Mouse (Mus musculus) CH12.LX (cell line): ENCODE measurements around the gene Gm20661. TPM values are rescaled to one million over a fixed set of nuclear protein-coding genes. Genes with fewer than 3 reads are reported as not detected.
A peak's percentile ranks its signal among the peaks of the same experiment; 100 is the strongest.

Experiments used
- DNase-seq: peaks from one replicate; pipeline ENCODE4 v3.0.0-alpha.2; 2013; ENCODE audit errors: extremely low read depth
- H3K27ac ChIP-seq: 2 replicates; pipeline ENCODE4 v1.5.1; 2012; ENCODE audit warnings: low read depth, mild to moderate bottlenecking, control low read depth, moderate library complexity; ENCODE audit not compliant: insufficient read depth
- H3K27me3 ChIP-seq: replicated peaks from 2 replicates; pipeline ENCODE3; 2012; ENCODE audit warnings: inconsistent platforms
- H3K36me3 ChIP-seq, 2 experiments: replicated peaks in 1 of 2; 2 replicates each; pipeline versions ENCODE3 to v1.6.1; 2012; ENCODE audit warnings: inconsistent platforms in 1 of 2, low read length in 1 of 2, mild to moderate bottlenecking in 1 of 2, mixed read lengths in 1 of 2, moderate library complexity in 1 of 2; ENCODE audit not compliant: control insufficient read depth in 1 of 2, insufficient read depth in 1 of 2
- H3K4me1 ChIP-seq, 2 experiments: 2 replicates each; pipeline ENCODE4 v1.6.1; 2012; ENCODE audit warnings: inconsistent platforms in 1 of 2, moderate library complexity in 1 of 2; ENCODE audit not compliant: insufficient read depth in 2 of 2, control insufficient read depth in 1 of 2
- H3K4me2 ChIP-seq: 2 replicates; pipeline ENCODE4 v1.6.1; 2012; ENCODE audit warnings: low read depth, mild to moderate bottlenecking, control low read depth; ENCODE audit not compliant: poor library complexity, insufficient read depth, severe bottlenecking
- H3K4me3 ChIP-seq, 3 experiments: fragments of 150-350 bp in 1 of 3; sonication (generic) in 1 of 3; replicated peaks in 1 of 3; 2 replicates each; pipeline versions ENCODE3 to v1.5.1; 2011 to 2012; ENCODE audit warnings: low read depth in 2 of 3, low read length in 2 of 3, mild to moderate bottlenecking in 2 of 3, moderate library complexity in 2 of 3, control low read depth in 1 of 3, improper control_type of control experiment in 1 of 3, inconsistent platforms in 1 of 3, mixed read lengths in 1 of 3; ENCODE audit not compliant: poor library complexity in 1 of 3
- H3K79me2 ChIP-seq: replicated peaks from 2 replicates; pipeline ENCODE4 v1.6.1; 2012; ENCODE audit warnings: mild to moderate bottlenecking, moderate library complexity; ENCODE audit not compliant: control insufficient read depth, poor library complexity, insufficient read depth, severe bottlenecking; ENCODE audit errors: extremely low read depth
- H3K9ac ChIP-seq: 2 replicates; pipeline ENCODE4 v1.6.1; 2012; ENCODE audit warnings: low read depth, mild to moderate bottlenecking, control low read depth, moderate library complexity; ENCODE audit not compliant: insufficient read depth
- H3K9me3 ChIP-seq: replicated peaks from 2 replicates; pipeline ENCODE3; 2012; ENCODE audit warnings: low read length, inconsistent platforms, mixed read lengths
- BHLHE40 ChIP-seq: IDR thresholded peaks from 2 replicates; pipeline ENCODE4 v1.6.1; 2011; ENCODE audit warnings: mild to moderate bottlenecking, low read depth, low read length, improper control_type of control experiment
- CHD1 ChIP-seq: IDR thresholded peaks from 2 replicates; pipeline ENCODE4 v1.6.1; 2012; ENCODE audit warnings: low read depth, low read length, improper control_type of control experiment, inconsistent platforms
- CHD2 ChIP-seq: IDR thresholded peaks from 2 replicates; pipeline ENCODE4 v1.6.1; 2011; ENCODE audit warnings: low read length, improper control_type of control experiment
- CTCF ChIP-seq, 2 experiments: IDR thresholded peaks in 1 of 2; conservative IDR thresholded peaks in 1 of 2; 2 replicates each; pipeline ENCODE4 v1.5.1; 2011 to 2012; ENCODE audit warnings: low read depth in 2 of 2, low read length in 2 of 2, improper control_type of control experiment in 1 of 2, inconsistent platforms in 1 of 2, mild to moderate bottlenecking in 1 of 2, moderate library complexity in 1 of 2
- ELF1 ChIP-seq: IDR thresholded peaks from 2 replicates; pipeline ENCODE4 v1.6.1; 2014; ENCODE audit warnings: low read depth, mild to moderate bottlenecking, inconsistent platforms, low read length, improper control_type of control experiment
- EP300 ChIP-seq: IDR thresholded peaks from 2 replicates; pipeline ENCODE4 v1.6.1; 2011; ENCODE audit warnings: low read length, improper control_type of control experiment
- ETS1 ChIP-seq: conservative IDR thresholded peaks from 2 replicates; pipeline ENCODE4 v1.6.1; 2012; ENCODE audit warnings: low read depth, mild to moderate bottlenecking, inconsistent platforms, low read length, improper control_type of control experiment, moderate library complexity
- GABPA ChIP-seq: IDR thresholded peaks from 2 replicates; pipeline ENCODE4 v1.6.1; 2012; ENCODE audit warnings: low read depth, low read length, improper control_type of control experiment, inconsistent platforms; ENCODE audit not compliant: insufficient replicate concordance
- IRF4 ChIP-seq: IDR thresholded peaks from 2 replicates; pipeline ENCODE4 v1.6.1; 2014; ENCODE audit warnings: low read depth, mild to moderate bottlenecking, inconsistent platforms, low read length, improper control_type of control experiment
- JUND ChIP-seq: conservative IDR thresholded peaks from 2 replicates; pipeline ENCODE4 v1.6.1; 2011; ENCODE audit warnings: low read depth, low read length, improper control_type of control experiment
- MAZ ChIP-seq: IDR thresholded peaks from 2 replicates; pipeline ENCODE4 v1.6.1; 2012; ENCODE audit warnings: low read depth, mild to moderate bottlenecking, inconsistent platforms, low read length, improper control_type of control experiment, moderate library complexity
- MEF2A ChIP-seq: IDR thresholded peaks from 2 replicates; pipeline ENCODE4 v1.6.1; 2014; ENCODE audit warnings: low read depth, mild to moderate bottlenecking, inconsistent platforms, low read length, improper control_type of control experiment, borderline replicate concordance
- MYC ChIP-seq: IDR thresholded peaks from 2 replicates; pipeline ENCODE4 v1.6.1; 2011; ENCODE audit warnings: low read depth, mild to moderate bottlenecking, improper control_type of control experiment, low read length
- NELFE ChIP-seq: IDR thresholded peaks from 2 replicates; pipeline ENCODE4 v1.6.1; 2011; ENCODE audit warnings: low read depth, low read length, improper control_type of control experiment
- NRF1 ChIP-seq: IDR thresholded peaks from 2 replicates; pipeline ENCODE4 v1.6.1; 2014; ENCODE audit warnings: low read depth, mild to moderate bottlenecking, inconsistent platforms, low read length, improper control_type of control experiment, moderate library complexity
- POLR2A ChIP-seq: IDR thresholded peaks from 2 replicates; pipeline ENCODE4 v1.6.1; 2011; ENCODE audit warnings: low read depth, mild to moderate bottlenecking, improper control_type of control experiment, low read length
- RAD21 ChIP-seq: IDR thresholded peaks from 2 replicates; pipeline ENCODE4 v1.6.1; 2011; ENCODE audit warnings: low read depth, mild to moderate bottlenecking, low read length, improper control_type of control experiment, moderate library complexity
- RCOR1 ChIP-seq: conservative IDR thresholded peaks from 2 replicates; pipeline ENCODE4 v1.6.1; 2012; ENCODE audit warnings: low read depth, mild to moderate bottlenecking, inconsistent platforms, low read length, improper control_type of control experiment
- SIN3A ChIP-seq: IDR thresholded peaks from 2 replicates; pipeline ENCODE4 v1.6.1; 2012; ENCODE audit warnings: low read length, improper control_type of control experiment, inconsistent platforms
- SMC3 ChIP-seq: IDR thresholded peaks from 2 replicates; pipeline ENCODE4 v1.6.1; 2011; ENCODE audit warnings: low read depth, low read length, improper control_type of control experiment
- TBP ChIP-seq: conservative IDR thresholded peaks from 2 replicates; pipeline ENCODE4 v1.6.1; 2011; ENCODE audit warnings: low read depth, low read length, improper control_type of control experiment
- TCF12 ChIP-seq: IDR thresholded peaks from 2 replicates; pipeline ENCODE4 v1.6.1; 2014; ENCODE audit warnings: low read depth, mild to moderate bottlenecking, inconsistent platforms, low read length, improper control_type of control experiment
- USF1 ChIP-seq: IDR thresholded peaks from 2 replicates; pipeline ENCODE4 v1.6.1; 2014; ENCODE audit warnings: low read depth, mild to moderate bottlenecking, inconsistent platforms, low read length, improper control_type of control experiment
- ZMIZ1 ChIP-seq: IDR thresholded peaks from 2 replicates; pipeline ENCODE4 v1.6.1; 2012; ENCODE audit warnings: low read depth, mild to moderate bottlenecking, inconsistent platforms, low read length, improper control_type of control experiment
- ZNF384 ChIP-seq: IDR thresholded peaks from 2 replicates; pipeline ENCODE4 v1.6.1; 2012; ENCODE audit warnings: low read depth, low read length, improper control_type of control experiment, inconsistent platforms
- dilution Hi-C: fragments of 300-500 bp; cut with MboI; formaldehyde crosslinking; loops from 2 replicates; pipeline ENCODE4 v1.14.3; 2020; ENCODE audit warnings: low sequenced_read_pairs; ENCODE audit not compliant: extremely low pct_unique_long_range_greater_than_20kb, extremely low pct_ligation_motif_present
- in situ Hi-C: fragments of 300-500 bp; cut with MboI; formaldehyde crosslinking; loops from 3 replicates; pipeline ENCODE4 v1.14.3; 2019; ENCODE audit warnings: low sequenced_read_pairs, low pct_ligation_motif_present, low pct_unique_long_range_greater_than_20kb, mixed read lengths
- polyA plus RNA-seq: library from polyadenylated mRNA; unstranded; fragments of >175 nt; gene quantifications from 2 replicates; pipeline ENCODE4 v1.2.1, GENCODE M21; 2012; ENCODE audit warnings: low read depth; ENCODE audit not compliant: insufficient read length
- total RNA-seq, 2 experiments: library from RNA; depleted of rRNA; stranded (reverse); fragments of 300-350 nt in 1 of 2; fragments of >200 nt in 1 of 2; gene quantifications; 2 replicates each; pipeline ENCODE4 v1.2.3; 2012 to 2014

Gene Gm20661
- total and polyA plus RNA-seq, 3 experiments: 0.29 TPM; not detected in 2

DNA sequence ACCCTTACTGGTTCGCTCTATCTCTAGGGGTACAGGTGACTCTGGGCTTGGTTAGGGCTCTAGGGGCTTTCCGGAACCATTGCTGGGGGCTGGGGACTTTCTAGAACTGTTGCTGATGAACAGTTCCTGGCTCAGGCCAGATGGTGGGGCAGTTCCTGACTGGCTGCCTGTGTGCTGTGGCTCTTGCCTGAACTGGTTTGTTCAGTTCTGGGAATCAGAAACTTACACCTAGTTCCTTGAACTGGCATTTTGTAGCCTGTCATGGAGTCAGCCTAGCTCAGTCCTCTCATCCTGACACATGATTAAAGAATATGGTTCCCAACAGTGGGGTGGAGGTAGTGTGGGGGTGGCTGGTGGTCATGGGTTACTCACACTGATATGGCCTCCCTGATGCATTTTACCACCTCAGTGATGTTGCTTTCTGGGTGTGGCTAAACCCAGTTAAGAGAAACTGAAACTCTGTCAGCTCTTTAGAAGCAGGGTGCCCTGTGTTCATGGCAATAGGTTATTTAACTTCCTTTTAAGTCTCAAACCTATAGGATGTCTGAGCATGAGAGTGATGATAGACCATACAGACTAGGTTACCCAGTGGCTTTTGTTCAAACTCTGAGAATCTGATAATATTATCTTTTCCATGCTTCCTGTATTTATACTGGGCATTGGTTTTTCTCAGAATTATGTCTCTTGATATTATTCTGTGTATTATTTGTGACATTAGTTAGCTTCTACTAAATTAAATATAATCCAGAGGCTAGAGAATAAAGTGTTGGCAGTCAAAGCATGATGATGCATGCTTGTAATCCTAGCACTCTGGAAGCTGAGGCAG, 52.7 kb downstream of the Gm20661 start:
- DNase-seq: peak; percentile 82

More for the DNA sequence above, 52.7 kb downstream of the Gm20661 start:
- H3K4me1 ChIP-seq: peaks cover 7 to 31% of the 10 kb centered on the region in 2 experiments
- in situ Hi-C loops: no loop called here
- H3K4me2 ChIP-seq: peak overlapping the region; percentile 41
- peaks cover 18 to 44% of the 10 kb centered on the region in 2 experiments for H3K36me3 ChIP-seq
- no peak overlapping the region for H3K9ac ChIP-seq
- H3K27me3 ChIP-seq: no peaks in the 10 kb centered on the region
- 0 out of 2 replicates have a peak, but pooled peaks cover 5% of the 10 kb centered on the region for H3K79me2 ChIP-seq
- peak overlapping the region; percentile 89 for H3K27ac ChIP-seq
- dilution Hi-C loops: no loop called here
- TF ChIP-seq POLR2A (peak; percentile 36; the same call in 1 of the 2 replicates), CHD1 (no peak), TCF12 (0 out of 2 replicates have a peak, but pooled peaks have one; percentile 51), BHLHE40 (peak; percentile 25; the same call in 1 of the 2 replicates), NRF1 (no peak), CHD2 (peak; percentile 56; the same call in 1 of the 2 replicates), RCOR1 (peak; percentile 61; the same call in 1 of the 2 replicates), JUND (no peak), MEF2A (peak; percentile 52; the same call in 1 of the 2 replicates), IRF4 (no peak; the same call in 1 of the 2 replicates), CTCF (conservative IDR thresholded peaks at IDR 0.05 in 1 of 2, IDR thresholded peaks at IDR 0.05 in 1 of 2; ENCODE audit: low read depth in 2 of 2, low read length in 2 of 2) (peak in 1 of 2 experiments; percentile 70; a peak in 2 of 4 replicates), USF1 (no peak), ZMIZ1 (peak; percentile 59; the same call in 1 of the 2 replicates), MAZ (0 out of 2 replicates have a peak, but pooled peaks have one; percentile 37), EP300 (peak; percentile 49), SIN3A (peak; percentile 70), NELFE (peak; percentile 31; the same call in 1 of the 2 replicates), ZNF384 (no peak), TBP (peak; percentile 25; the same call in 1 of the 2 replicates), GABPA (no peak), ETS1 (0 out of 2 replicates have a peak, but pooled peaks have one; percentile 22), ELF1 (peak; percentile 75), RAD21 (peak; percentile 30), MYC (peak; percentile 66), SMC3 (peak; percentile 60)
- H3K4me3 ChIP-seq: peak overlapping the region; percentile 3 to 41 (median 36)
- no peaks in the 10 kb centered on the region for H3K9me3 ChIP-seq

Other genes with a start within 250 kb of the Gm20661 start
- 67.6 and 74.5 TPM in 2 replicates for gene Rbm5, start 212.1 kb upstream of the Gm20661 start, total RNA-seq (2012; rRNA removed)
- 83.6 and 85.3 TPM in 2 replicates for gene Rbm5, start 212.1 kb upstream of the Gm20661 start, total RNA-seq (2014; rRNA removed)
- gene Rbm5, start 212.1 kb upstream of the Gm20661 start, polyA plus RNA-seq: 83.6 and 92.8 TPM in 2 replicates
- gene Rbm6, start 109.8 kb upstream of the Gm20661 start, total RNA-seq (2012; rRNA removed): 39.1 and 42.3 TPM in 2 replicates
- 43.3 and 48.9 TPM in 2 replicates for gene Rbm6, start 109.8 kb upstream of the Gm20661 start, total RNA-seq (2014; rRNA removed)
- 48.8 and 56.6 TPM in 2 replicates for gene Rbm6, start 109.8 kb upstream of the Gm20661 start, polyA plus RNA-seq
- 13.6 and 14.1 TPM in 2 replicates for gene Mon1a, start 94.9 kb upstream of the Gm20661 start, total RNA-seq (2012; rRNA removed)
- gene Mon1a, start 94.9 kb upstream of the Gm20661 start, total RNA-seq (2014; rRNA removed): 14.5 and 19.5 TPM in 2 replicates
- 11.7 and 15.3 TPM in 2 replicates for gene Mon1a, start 94.9 kb upstream of the Gm20661 start, polyA plus RNA-seq
- not detected in 2 replicates for gene Mst1r, start 76.2 kb upstream of the Gm20661 start, total RNA-seq (2012; rRNA removed)
- gene Mst1r, start 76.2 kb upstream of the Gm20661 start, total RNA-seq (2014; rRNA removed): not detected in 2 replicates
- not detected in 2 replicates for gene Mst1r, start 76.2 kb upstream of the Gm20661 start, polyA plus RNA-seq
- not detected in 2 replicates for gene Actl11, start 54.6 kb upstream of the Gm20661 start, total RNA-seq (2012; rRNA removed)
- not detected in 2 replicates for gene Actl11, start 54.6 kb upstream of the Gm20661 start, total RNA-seq (2014; rRNA removed)
- not detected in 2 replicates for gene Actl11, start 54.6 kb upstream of the Gm20661 start, polyA plus RNA-seq
- gene Camkv, start 47.4 kb upstream of the Gm20661 start, total RNA-seq (2012; rRNA removed): not detected in 2 replicates
- not detected in 2 replicates for gene Camkv, start 47.4 kb upstream of the Gm20661 start, total RNA-seq (2014; rRNA removed)
- gene Camkv, start 47.4 kb upstream of the Gm20661 start, polyA plus RNA-seq: not detected in 2 replicates
- 21.6 and 27.0 TPM in 2 replicates for gene Traip, start 32.9 kb upstream of the Gm20661 start, total RNA-seq (2012; rRNA removed)
- gene Traip, start 32.9 kb upstream of the Gm20661 start, total RNA-seq (2014; rRNA removed): 25.0 and 25.6 TPM in 2 replicates
- gene Traip, start 32.9 kb upstream of the Gm20661 start, polyA plus RNA-seq: 33.0 and 51.4 TPM in 2 replicates
- 21.3 and 21.7 TPM in 2 replicates for gene Uba7, start 7.6 kb upstream of the Gm20661 start, total RNA-seq (2012; rRNA removed)
- gene Uba7, start 7.6 kb upstream of the Gm20661 start, total RNA-seq (2014; rRNA removed): 25.2 and 26.0 TPM in 2 replicates
- gene Uba7, start 7.6 kb upstream of the Gm20661 start, polyA plus RNA-seq: 25.5 and 27.8 TPM in 2 replicates
- gene Inka1, start 2.8 kb downstream of the Gm20661 start, total RNA-seq (2012; rRNA removed): 25.8 and 28.0 TPM in 2 replicates
- 18.9 and 25.2 TPM in 2 replicates for gene Inka1, start 2.8 kb downstream of the Gm20661 start, total RNA-seq (2014; rRNA removed)
- 23.5 and 30.2 TPM in 2 replicates for gene Inka1, start 2.8 kb downstream of the Gm20661 start, polyA plus RNA-seq
- gene Cdhr4, start 9.4 kb downstream of the Gm20661 start, total RNA-seq (2012; rRNA removed): not detected in 2 replicates
- 0.35 and 0.82 TPM in 2 replicates for gene Cdhr4, start 9.4 kb downstream of the Gm20661 start, total RNA-seq (2014; rRNA removed)
- 0.79 and 2.0 TPM in 2 replicates for gene Cdhr4, start 9.4 kb downstream of the Gm20661 start, polyA plus RNA-seq
- gene Gm20662, start 13.3 kb downstream of the Gm20661 start, total RNA-seq (2012; rRNA removed): not detected in 2 replicates
- gene Gm20662, start 13.3 kb downstream of the Gm20661 start, total RNA-seq (2014; rRNA removed): 1.2 TPM in 1 of 2 replicates, not detected in the other
- 0.31 TPM in 1 of 2 replicates, not detected in the other for gene Gm20662, start 13.3 kb downstream of the Gm20661 start, polyA plus RNA-seq
- 34.7 and 40.7 TPM in 2 replicates for gene Ip6k1, start 19.4 kb downstream of the Gm20661 start, total RNA-seq (2012; rRNA removed)
- gene Ip6k1, start 19.4 kb downstream of the Gm20661 start, total RNA-seq (2014; rRNA removed): 23.3 and 27.1 TPM in 2 replicates
- 25.6 and 26.0 TPM in 2 replicates for gene Ip6k1, start 19.4 kb downstream of the Gm20661 start, polyA plus RNA-seq
- gene Gmppb, start 66.2 kb downstream of the Gm20661 start, total RNA-seq (2012; rRNA removed): 20.9 and 33.4 TPM in 2 replicates
- gene Gmppb, start 66.2 kb downstream of the Gm20661 start, total RNA-seq (2014; rRNA removed): 17.9 and 18.4 TPM in 2 replicates
- 19.2 and 21.8 TPM in 2 replicates for gene Gmppb, start 66.2 kb downstream of the Gm20661 start, polyA plus RNA-seq
- gene Amigo3, start 70.1 kb downstream of the Gm20661 start, total RNA-seq (2012; rRNA removed): 2.0 and 3.1 TPM in 2 replicates
- 1.7 and 2.2 TPM in 2 replicates for gene Amigo3, start 70.1 kb downstream of the Gm20661 start, total RNA-seq (2014; rRNA removed)
- 3.3 and 4.4 TPM in 2 replicates for gene Amigo3, start 70.1 kb downstream of the Gm20661 start, polyA plus RNA-seq
- gene Mst1, start 97.4 kb downstream of the Gm20661 start, total RNA-seq (2012; rRNA removed): 33.2 and 59.6 TPM in 2 replicates
- 16.9 and 19.6 TPM in 2 replicates for gene Mst1, start 97.4 kb downstream of the Gm20661 start, total RNA-seq (2014; rRNA removed)
- gene Mst1, start 97.4 kb downstream of the Gm20661 start, polyA plus RNA-seq: 19.7 and 21.4 TPM in 2 replicates
- 28.8 and 32.3 TPM in 2 replicates for gene Rnf123, start 100.3 kb downstream of the Gm20661 start, total RNA-seq (2012; rRNA removed)
- 6.6 and 10.0 TPM in 2 replicates for gene Rnf123, start 100.3 kb downstream of the Gm20661 start, total RNA-seq (2014; rRNA removed)
- 40.4 and 50.0 TPM in 2 replicates for gene Rnf123, start 100.3 kb downstream of the Gm20661 start, polyA plus RNA-seq
- gene Apeh, start 111.5 kb downstream of the Gm20661 start, total RNA-seq (2012; rRNA removed): 69.5 and 75.6 TPM in 2 replicates
- gene Apeh, start 111.5 kb downstream of the Gm20661 start, total RNA-seq (2014; rRNA removed): 28.8 and 36.2 TPM in 2 replicates
- gene Apeh, start 111.5 kb downstream of the Gm20661 start, polyA plus RNA-seq: 53.2 and 66.6 TPM in 2 replicates
- gene Bsn, start 207.3 kb downstream of the Gm20661 start, total RNA-seq (2012; rRNA removed): 3.6 and 5.6 TPM in 2 replicates
- gene Bsn, start 207.3 kb downstream of the Gm20661 start, total RNA-seq (2014; rRNA removed): 4.0 and 4.4 TPM in 2 replicates
- gene Bsn, start 207.3 kb downstream of the Gm20661 start, polyA plus RNA-seq: 6.6 and 7.8 TPM in 2 replicates